Mouse (Mus musculus): ENCODE measurements around the gene Rhod. TPM values are rescaled to one million over a fixed set of nuclear protein-coding genes. Genes with fewer than 3 reads are reported as not detected.

Rhod gene
- total RNA-seq, 2 experiments from 2014 or later = 0.27 to 0.31 TPM

GRCm38 (mm10) chr19:4451098-4451497, 11.9 kb upstream of the Rhod start:
- no peak for DNase-seq (ENCODE audit: low spot score)

DNA sequence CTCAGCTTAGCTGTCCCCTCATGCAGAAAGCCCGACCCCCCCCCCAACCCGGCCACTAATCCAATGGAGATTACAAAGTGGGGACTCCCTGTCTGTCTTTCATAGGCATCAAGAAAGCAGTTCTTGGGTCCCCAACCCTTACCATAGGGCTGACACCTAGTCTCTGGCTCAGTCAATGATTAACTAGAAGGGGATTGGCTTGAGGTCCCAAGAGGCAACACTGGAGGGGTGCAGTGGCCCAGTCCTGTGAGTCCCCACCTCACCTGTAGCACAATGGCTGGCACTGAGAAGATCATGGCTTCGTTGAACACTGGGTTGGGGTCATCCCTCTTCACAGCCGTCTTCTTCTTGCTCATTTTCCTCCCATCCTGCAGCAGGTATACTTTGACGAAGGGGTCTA, 11.4 kb upstream of the Rhod start:
- DNase-seq (ENCODE audit: low spot score) = no peak

GRCm38 (mm10) chr19:4449230-4449629, 10.0 kb upstream of the Rhod start:
- no peak for DNase-seq (ENCODE audit: low spot score)

DNA sequence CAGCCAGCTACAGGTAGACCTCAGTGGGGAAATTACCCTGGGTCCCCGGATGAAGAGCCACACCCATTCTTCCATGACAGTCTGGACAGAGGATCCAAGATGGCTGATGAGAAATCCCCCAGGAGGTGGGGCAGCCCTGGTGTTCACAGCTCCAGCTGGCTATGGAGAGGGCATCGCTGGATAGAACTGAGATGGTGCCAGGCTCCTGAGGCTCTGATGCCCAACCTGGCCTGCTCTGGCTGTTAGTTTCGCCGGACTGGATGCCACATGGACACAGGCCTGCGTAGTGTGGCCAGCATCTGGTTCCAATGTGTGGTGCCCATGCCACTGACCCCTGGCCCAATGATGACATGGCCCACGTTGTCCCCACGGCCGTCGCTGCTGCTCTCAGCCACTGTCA, 8.2 kb upstream of the Rhod start:
- no peak for DNase-seq (ENCODE audit: low spot score)

- peak; percentile 55 for DNase-seq (ENCODE audit: low spot score)
Measured at GRCm38 (mm10) chr19:4446661-4447420, 7.6 kb upstream of the Rhod start.

DNA sequence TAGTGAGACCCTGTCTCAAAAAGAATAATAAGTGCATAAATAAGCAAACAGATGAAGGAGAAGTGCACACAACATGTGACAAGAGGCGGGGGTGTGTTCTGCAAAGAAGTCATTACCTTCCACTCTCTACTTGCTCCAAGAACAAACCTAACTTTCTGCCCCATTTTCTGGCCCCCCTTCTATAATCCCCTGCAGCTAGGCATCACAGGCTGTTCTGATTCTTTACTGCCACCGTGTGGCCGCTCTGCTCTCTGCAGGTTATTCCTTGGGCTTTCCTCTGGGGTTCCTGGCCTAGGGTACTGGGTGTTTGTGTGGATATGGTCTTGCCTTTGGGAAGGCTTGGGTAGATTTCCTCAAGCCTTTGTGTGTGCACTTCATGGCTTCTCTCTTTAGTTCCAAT, 3.2 kb upstream of the Rhod start:
- DNase-seq (ENCODE audit: low spot score) = peak; percentile 70

DNA sequence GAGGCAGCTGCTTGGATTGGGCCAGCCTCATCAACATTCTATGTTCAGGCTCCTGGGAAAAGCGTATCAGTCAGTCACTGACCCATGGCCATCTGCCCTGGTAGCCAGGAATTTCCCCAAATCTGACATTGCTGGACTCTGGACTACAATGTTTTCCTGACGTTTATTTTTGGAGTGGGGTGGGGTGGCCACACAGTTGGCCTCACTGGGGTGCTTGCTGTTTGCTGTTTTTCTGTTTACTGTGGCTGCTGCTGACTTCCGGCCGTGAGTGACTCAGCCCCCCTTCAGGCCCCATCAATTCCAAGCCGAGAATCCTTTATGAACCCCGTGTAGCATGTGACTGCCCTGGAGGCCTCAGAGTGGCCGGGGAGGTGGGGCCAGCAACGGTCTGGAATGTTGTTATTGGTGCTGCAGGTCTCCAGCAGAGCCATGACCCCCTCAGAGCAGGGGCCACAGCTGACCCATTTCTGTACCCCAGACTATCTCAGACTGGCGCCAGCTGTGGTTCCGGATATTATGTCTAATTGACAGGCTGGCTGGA, 2.5 kb upstream of the Rhod start:
- DNase-seq (ENCODE audit: low spot score) = no peak

DNA sequence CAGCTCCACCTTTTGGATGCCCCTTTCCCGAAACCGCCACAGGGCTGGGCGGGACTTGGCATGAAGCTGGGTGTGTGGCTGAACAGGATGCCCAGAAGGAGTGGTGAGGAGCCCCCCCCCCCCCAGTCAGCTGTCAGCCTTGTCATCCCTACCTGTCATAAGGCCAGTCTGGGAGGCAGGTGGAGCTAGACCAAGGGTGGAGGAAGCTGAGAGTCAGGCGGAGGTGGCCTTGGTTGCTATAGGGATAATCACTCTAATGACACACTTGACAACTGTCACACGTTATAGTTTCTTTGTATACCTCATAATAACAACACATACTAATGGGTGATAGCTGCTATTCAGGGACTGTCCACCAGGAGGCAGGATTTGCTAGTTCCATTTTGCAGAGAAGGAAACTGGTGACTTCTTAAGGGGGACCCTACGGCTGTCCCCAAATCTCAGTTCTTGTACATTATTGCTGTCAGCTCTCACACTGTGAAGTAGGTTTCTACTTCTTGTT, 1.9 kb upstream of the Rhod start:
- DNase-seq (ENCODE audit: low spot score) = peak; percentile 35

DNA sequence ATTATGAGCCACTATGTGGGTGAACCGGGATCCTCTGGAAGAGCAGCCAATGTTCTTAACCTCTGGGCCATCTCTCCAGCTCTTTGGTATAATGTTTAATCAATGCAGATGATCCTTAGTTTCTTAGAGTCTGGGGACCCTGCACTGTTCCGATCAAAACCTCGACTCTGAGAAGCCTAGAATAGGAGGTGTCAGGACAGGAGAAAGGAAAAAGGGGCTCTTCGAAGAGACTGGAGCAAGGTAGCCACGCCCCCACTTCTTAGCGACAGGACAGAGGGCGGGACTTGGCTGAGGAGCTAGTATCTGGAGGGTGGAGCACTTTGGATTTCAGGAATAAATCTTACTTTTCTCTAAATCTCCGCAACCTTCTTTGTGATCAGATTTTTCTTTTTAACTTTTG, 990 bp upstream of the Rhod start:
- no peak for DNase-seq (ENCODE audit: low spot score)

GRCm38 (mm10) chr19:4438791-4439160, 456 bp downstream of the Rhod start:
- DNase-seq (ENCODE audit: low spot score) = no peak

DNA sequence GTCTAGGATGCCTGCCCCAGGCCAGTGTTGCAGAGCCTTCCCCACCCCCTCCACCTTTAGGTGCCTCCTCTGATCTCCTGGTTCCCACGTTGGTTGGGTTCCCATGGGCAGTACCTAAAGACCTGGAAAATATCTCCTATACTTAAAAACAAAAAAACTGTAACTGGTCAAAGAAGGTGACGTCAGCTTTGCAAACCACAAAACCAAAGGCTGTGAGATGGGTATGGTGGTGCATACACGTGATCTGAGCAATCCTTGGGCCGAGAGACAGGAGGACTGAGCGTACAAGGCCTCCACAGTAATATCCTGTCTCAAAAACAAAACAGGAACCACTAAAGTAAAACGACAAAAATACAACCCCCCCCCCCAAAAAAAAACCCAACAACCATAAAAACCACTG, 1.3 kb downstream of the Rhod start:
- no peak for DNase-seq (ENCODE audit: low spot score)

- DNase-seq (ENCODE audit: low spot score) = no peak
Measured at GRCm38 (mm10) chr19:4436254-4436653, 3.0 kb downstream of the Rhod start.

GRCm38 (mm10) chr19:4434999-4435398, 4.2 kb downstream of the Rhod start:
- DNase-seq (ENCODE audit: low spot score) = no peak

DNA sequence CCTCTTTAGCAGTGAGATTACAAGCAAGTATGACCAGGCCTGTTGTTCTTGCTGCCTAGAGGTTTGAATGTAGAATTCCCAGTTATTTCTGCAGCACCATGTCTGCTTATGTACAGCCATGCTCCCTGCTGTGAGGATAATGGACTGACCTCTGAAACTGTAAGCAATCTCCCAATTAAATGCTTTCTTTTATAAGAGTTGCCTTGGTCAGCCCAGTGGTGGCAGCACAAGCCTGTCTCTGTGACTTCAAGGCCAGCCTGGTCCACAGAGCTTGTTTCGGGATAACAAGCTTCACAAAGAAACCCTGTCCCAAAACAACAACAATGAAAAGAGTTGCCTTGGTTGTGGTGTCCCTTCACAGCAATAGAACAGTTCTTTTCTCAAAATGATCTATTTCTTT, 5.5 kb downstream of the Rhod start:
- no peak for DNase-seq (ENCODE audit: low spot score)

DNA sequence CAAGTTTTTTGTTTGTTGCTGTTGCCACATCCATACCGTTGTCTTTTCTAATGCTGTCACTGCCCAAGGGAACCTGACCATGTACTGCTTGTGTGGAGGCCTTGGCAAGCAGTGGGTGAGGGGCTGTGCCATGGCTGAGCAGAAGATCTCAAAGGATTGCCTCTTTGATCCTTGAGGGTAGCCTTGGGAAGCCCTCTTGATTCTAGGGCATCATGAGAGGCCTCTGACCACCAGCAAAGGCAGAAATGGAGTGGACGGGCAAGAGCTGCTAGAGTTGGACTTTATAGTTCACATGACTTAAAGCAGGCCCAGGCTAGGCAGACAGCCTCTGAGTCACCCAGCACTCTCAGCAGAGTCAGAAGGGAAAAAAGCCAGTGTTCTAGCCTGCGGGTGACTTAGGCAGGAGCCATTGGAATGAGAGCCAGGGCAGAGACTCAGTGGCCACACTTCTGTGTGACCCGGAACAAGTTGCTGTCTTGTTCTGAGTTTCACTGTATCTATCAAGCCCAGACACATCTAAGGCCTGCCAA, 9.1 kb downstream of the Rhod start:
- no peak for DNase-seq (ENCODE audit: low spot score)

GRCm38 (mm10) chr19:4425610-4426366, 13.4 kb downstream of the Rhod start:
- peak; percentile 31 for DNase-seq (ENCODE audit: low spot score)

DNA sequence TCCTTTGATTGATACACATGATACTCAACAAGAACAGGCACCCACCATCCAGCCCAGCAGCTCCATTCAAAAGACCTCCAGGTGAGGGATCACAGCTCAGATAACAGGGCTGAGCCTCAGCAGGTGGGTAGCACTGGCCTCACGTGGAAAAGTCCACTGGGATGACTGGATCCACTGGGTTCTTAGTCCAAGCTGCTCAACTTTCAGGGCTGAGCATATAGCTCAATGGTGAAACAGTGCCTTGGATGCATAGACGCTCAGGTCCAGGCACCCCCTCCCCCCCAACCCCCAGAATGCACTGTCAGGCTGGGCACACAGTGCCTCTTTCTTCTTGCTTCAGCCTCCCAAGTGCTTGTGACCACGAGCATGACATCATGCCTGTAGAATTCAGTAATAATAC, 16.2 kb downstream of the Rhod start:
- DNase-seq (ENCODE audit: low spot score) = no peak

DNA sequence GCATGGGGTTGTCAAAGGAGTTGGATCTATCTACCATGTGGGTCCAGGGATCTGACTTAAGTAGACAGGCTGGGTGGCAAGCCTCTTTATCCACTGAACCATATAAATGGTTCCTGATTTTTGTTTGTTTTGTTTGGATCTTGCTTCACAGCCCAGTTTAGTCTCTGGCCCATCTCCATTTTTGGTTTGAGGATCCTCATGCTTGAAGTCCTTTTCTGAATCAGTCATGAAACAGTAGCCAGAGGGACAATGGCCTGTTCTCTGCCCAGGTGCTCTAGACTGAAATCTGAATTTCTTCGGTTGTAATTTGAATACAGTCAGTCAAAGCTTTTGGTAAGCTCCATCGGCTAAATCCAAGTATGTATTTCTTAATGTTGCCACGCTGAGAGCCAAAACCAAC, 16.7 kb downstream of the Rhod start:
- DNase-seq (ENCODE audit: low spot score) = no peak

GRCm38 (mm10) chr19:4420153-4420910, 18.9 kb downstream of the Rhod start:
- DNase-seq (ENCODE audit: low spot score) = peak; percentile 26

DNA sequence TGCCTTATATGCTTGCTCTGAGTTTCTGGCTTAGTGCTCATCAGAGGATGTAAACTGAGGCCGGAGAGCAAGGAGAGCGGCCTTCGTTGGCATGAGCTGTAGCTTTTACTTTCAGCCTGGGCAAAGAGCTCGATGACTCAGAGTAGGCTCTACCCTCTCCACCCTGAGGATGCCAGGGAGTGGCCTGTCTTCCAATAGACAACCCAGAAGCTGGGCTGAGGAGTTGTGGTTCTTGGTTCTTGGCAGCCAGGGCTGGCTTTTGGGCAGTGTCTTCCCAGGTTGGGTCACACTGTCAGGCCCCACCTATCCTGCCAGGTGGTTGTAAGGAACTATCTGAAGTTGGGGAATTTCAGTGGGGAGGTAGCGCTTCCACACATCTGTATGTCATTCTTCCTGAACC, 19.5 kb downstream of the Rhod start:
- no peak for DNase-seq (ENCODE audit: low spot score)

DNA sequence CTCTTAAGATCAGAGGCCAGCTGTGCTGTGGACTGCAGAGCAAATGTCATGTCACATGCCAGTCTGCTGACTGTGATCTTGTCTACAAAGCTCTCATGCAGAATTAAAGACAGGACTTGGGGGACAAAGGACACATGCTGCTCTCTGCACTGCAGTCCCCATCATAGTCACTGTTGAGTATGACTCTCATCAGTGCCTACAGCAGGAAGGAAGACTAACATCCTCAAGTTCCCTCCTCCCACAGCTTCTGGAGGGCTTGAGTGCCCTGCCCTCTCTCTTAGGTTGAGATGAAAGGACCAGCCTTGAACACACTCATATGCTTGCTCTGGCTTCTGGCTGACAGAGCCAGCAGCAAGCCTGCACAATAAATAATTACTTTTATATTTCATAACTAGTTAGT, 21.5 kb downstream of the Rhod start:
- DNase-seq (ENCODE audit: low spot score) = no peak

DNA sequence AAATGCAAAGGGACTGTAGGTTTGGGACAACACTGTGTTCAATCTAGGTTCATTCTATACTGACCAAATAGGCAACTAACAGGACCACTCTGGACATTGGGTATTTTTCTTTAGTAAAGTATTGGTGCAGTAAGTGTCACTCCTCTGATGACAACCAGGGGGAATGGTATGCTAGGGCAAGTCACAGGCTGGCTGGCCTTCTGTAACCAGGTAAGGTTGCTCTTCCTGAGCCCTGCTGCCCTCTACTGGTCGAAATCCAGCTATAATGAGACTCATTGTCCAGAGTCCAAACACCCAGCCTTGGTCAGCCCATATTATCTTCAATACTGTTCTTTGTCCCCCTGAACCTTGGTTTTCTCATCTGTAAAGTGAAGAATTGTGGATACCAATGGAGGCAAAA, 22.0 kb downstream of the Rhod start:
- DNase-seq (ENCODE audit: low spot score) = peak; percentile 78

Data from gastrocnemius, adult 18-20 months (tissue).